Mouse (Mus musculus) lung, embryonic 16.5 days (tissue): ENCODE measurements around the gene Fam13c. TPM values are rescaled to one million over a fixed set of nuclear protein-coding genes. Genes with fewer than 3 reads are reported as not detected.
"Not testable (repeated sequence)": the region's sequence is repeated elsewhere in the genome, so short reads cannot be mapped to it uniquely, and the experiment has no call there.

Source experiments
- ATAC-seq: fragments of 200-750 bp; cut with Nextera tagmentation; 2 replicates; pipeline ENCODE4 v1.8.0; 2017; ENCODE audit warnings: low read depth, mild to moderate bottlenecking, moderate library complexity
- H3K27ac ChIP-seq: fragments of 300-500 bp; sonication (generic); 2 replicates; pipeline ENCODE4 v1.5.1; 2014; ENCODE audit warnings: mild to moderate bottlenecking, control low read depth, low read length
- H3K27me3 ChIP-seq: fragments of 300-500 bp; sonication (generic); 2 replicates; pipeline ENCODE4 v1.6.1; 2014; ENCODE audit warnings: low read depth, low read length, mixed read lengths; ENCODE audit not compliant: control insufficient read depth, insufficient read depth
- H3K36me3 ChIP-seq: fragments of 300-500 bp; sonication (generic); 2 replicates; pipeline ENCODE4 v1.6.1; 2014; ENCODE audit warnings: low read length; ENCODE audit not compliant: control insufficient read depth, insufficient read depth
- H3K4me1 ChIP-seq: fragments of 300-500 bp; sonication (generic); replicated peaks from 2 replicates; pipeline ENCODE4 v1.6.1; 2014; ENCODE audit warnings: low read length, mixed read lengths; ENCODE audit not compliant: control insufficient read depth, insufficient read depth
- H3K4me2 ChIP-seq: fragments of 300-500 bp; sonication (generic); 2 replicates; pipeline ENCODE4 v1.6.1; 2014; ENCODE audit warnings: low read depth, low read length, control low read depth
- H3K4me3 ChIP-seq: fragments of 300-500 bp; sonication (generic); 2 replicates; pipeline ENCODE4 v1.5.1; 2014; ENCODE audit warnings: mild to moderate bottlenecking, low read length, control low read depth
- H3K9ac ChIP-seq: fragments of 300-500 bp; sonication (generic); 2 replicates; pipeline ENCODE4 v1.6.1; 2014; ENCODE audit warnings: low read length, control low read depth
- H3K9me3 ChIP-seq: fragments of 300-500 bp; sonication (generic); 2 replicates; pipeline ENCODE4 v1.6.1; 2016; ENCODE audit warnings: low read length; ENCODE audit not compliant: control insufficient read depth
- WGBS: fragments of 180-500 bp; shearing (Covaris S2); extraction: QIAGEN DNeasy Blood & Tissue Kit; methylation state at CpG from one replicate; pipeline ENCODE4 v1.1.7; 2014; 5-methylcytosine and 5-hydroxymethylcytosine counted together
- polyA plus RNA-seq: library from polyadenylated mRNA; unstranded; fragments of >200 nt; fragmentation: Nextera tagmentation; extraction: Ambion mirVana; gene quantifications from 2 replicates; pipeline ENCODE4 v1.2.1, GENCODE M21; 2015

The Fam13c gene
- polyA plus RNA-seq, 1 experiment from 2014 or later = 10.3 TPM

DNA sequence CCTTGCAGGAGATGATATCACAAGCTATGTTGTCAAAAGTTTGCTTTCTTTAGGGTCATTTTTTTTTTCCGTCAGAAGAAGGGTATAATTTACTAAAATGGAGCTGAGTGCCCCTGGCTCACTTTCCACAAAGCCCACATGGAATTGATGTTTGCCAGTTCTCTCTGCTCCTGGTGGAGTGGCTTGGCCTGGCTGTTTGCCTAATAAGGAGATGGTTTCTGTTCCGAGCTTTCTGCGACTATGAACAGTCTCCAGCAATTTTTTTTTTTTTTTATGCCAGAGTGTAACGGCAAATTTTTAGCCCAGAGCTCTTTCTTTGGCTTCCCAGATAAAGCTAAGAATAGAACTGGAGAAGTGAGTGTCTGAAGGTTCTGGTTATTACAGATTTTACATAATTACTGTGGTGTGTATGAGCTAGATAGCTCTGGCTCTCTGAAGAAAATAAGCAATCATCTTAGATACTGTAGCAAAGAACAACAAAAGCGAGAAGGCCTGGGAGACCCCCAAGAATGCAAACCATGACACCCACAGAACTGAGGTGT is 12.1 kb upstream of the Fam13c start:
- H3K36me3 ChIP-seq = no peaks in the 10 kb centered on the region
- H3K9ac ChIP-seq = no peak overlapping the region
- no peaks in the 10 kb centered on the region for H3K4me1 ChIP-seq
- peak; percentile 56; the same call in 1 of the 2 replicates for ATAC-seq
- no peaks in the 10 kb centered on the region for H3K27me3 ChIP-seq
- 36% methylated on average over 5 of the region's 5 CpGs for WGBS
- no peak overlapping the region for H3K4me3 ChIP-seq
- H3K27ac ChIP-seq = peak overlapping the region; percentile 47
- H3K9me3 ChIP-seq = no peaks in the 10 kb centered on the region
- no peak overlapping the region for H3K4me2 ChIP-seq

DNA sequence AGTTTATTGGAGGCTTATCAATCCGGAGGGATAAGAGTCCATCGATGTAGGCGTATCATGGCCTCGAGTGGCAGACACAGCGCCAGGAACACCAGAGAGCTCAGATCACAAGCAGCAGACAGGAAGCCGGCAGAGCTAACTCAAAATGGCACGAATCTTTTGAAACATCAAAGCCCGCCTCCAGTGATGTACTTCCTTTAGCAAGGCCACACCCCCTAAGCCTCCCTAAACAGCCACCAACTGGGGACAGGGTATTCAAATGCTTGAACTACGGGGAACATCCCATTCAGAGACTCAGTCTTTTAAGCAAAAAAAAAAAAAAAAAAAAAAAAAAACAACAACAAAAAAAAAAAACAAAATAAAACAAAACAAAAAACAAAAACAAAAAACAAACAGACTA is 10.9 kb upstream of the Fam13c start:
- H3K4me2 ChIP-seq = no peak overlapping the region
- H3K4me1 ChIP-seq = no peaks in the 10 kb centered on the region
- H3K9me3 ChIP-seq = no peaks in the 10 kb centered on the region
- H3K36me3 ChIP-seq = no peaks in the 10 kb centered on the region
- 92% methylated on average over 9 of the region's 9 CpGs for WGBS
- no peak overlapping the region for H3K27ac ChIP-seq
- no peaks in the 10 kb centered on the region for H3K27me3 ChIP-seq
- H3K9ac ChIP-seq = no peak overlapping the region
- ATAC-seq = no peak
- H3K4me3 ChIP-seq = no peak overlapping the region

DNA sequence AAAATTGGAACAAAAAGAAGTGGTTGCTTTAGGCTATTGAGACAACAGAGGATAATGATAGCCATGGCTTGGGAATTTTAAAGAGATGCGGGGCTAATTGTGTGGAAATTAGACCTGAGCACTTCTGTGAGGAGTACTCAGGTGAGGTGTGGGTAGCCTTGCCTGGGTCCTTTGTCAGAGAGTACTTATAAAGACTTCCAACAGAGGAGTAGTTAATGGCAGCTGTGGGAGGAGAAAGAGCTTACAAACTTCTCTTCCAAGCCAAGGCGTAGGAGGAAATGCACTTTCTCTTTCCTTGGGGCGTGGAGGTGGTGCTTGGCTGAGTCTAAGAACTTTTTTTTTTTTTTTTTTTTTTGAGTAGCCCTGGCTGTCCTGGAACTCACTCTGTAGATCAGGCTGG is 6.9 kb upstream of the Fam13c start:
- Histone ChIP-seq H3K4me2 (no peak overlapping the region), H3K4me3 (no peak overlapping the region), H3K36me3 (no peaks in the 10 kb centered on the region), H3K9me3 (no peaks in the 10 kb centered on the region), H3K27me3 (no peaks in the 10 kb centered on the region), H3K4me1 (no peaks in the 10 kb centered on the region), H3K27ac (no peak overlapping the region), H3K9ac (no peak overlapping the region)
- no peak for ATAC-seq
- 87% methylated on average over 3 of the region's 3 CpGs for WGBS

DNA sequence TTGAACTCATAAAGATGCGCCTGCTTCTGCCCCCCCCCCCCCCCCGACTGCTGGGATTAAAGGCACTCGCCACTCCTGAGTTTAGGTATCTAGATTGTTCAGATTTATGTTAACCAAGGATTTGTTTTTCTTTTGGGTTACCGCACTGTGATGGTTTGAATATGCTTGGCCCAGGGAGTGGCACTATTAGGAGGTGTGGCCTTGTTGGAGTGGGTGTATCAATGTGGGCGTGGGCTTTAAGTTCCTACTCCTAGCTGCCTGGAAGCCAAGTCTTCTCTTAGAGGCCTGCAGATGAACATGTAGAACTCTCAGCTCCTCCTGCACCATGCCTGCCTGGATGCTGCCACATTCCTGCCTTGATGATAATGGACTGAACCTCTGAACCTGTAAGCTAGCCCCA is 6.5 kb upstream of the Fam13c start:
- not testable (repeated sequence) for H3K36me3 ChIP-seq, H3K4me1 ChIP-seq, H3K4me2 ChIP-seq, H3K9me3 ChIP-seq, ATAC-seq, H3K9ac ChIP-seq, H3K27ac ChIP-seq, H3K27me3 ChIP-seq, H3K4me3 ChIP-seq
- 79% methylated on average over 3 of the region's 5 CpGs for WGBS

DNA sequence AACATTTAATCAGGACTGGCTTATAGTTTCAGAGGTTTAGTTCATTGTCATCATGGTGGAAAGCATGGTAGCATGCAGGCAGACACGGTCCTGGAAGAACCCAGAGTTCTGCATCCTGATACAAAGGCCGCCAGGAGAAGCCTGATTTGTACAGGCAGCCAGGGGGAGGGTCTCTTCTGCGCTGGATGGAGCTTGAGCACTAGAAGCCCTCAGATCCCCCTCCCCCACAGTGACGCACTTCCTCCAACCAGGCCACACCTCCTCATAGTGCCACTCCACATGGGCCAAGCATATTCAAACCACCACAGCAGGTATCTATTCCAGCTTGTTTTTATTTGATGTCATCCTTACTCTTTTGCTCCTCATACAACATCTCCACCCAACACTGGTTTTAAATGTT is 3.6 kb upstream of the Fam13c start:
- ATAC-seq = no peak
- Histone ChIP-seq H3K27ac (no peak overlapping the region), H3K9ac (no peak overlapping the region), H3K9me3 (no peaks in the 10 kb centered on the region), H3K4me2 (no peak overlapping the region), H3K27me3 (no peaks in the 10 kb centered on the region), H3K36me3 (no peaks in the 10 kb centered on the region), H3K4me3 (no peak overlapping the region), H3K4me1 (peaks cover 4% of the 10 kb centered on the region; the same call in 1 of the 2 replicates)
- 81% methylated on average over 4 of the region's 4 CpGs for WGBS

DNA sequence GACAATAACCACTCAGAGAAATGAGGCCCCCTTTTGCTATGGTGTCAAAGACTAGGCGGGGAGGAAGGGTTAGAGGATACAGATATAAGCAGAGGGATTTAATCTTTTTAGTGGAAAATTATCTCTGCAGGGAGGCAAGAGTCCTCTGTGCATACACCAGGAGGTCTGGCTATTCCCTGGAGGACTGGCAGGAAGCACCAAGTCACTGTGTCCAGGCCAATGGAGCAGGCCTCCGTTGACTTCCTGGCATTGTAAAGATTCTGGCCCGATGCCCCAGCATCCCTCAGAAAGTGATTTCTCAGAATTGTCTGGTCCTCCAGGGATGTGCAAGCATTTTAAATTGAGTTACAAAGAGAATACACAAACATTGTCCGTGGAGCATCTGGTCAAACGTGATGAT is 3.0 kb upstream of the Fam13c start:
- Histone ChIP-seq H3K27me3 (no peaks in the 10 kb centered on the region), H3K36me3 (no peaks in the 10 kb centered on the region), H3K4me2 (no peak overlapping the region), H3K9me3 (no peaks in the 10 kb centered on the region), H3K4me3 (no peak overlapping the region), H3K9ac (no peak overlapping the region), H3K4me1 (peaks cover 4% of the 10 kb centered on the region; the same call in 1 of the 2 replicates), H3K27ac (no peak overlapping the region; the same call in 1 of the 2 replicates)
- 46% methylated on average over 5 of the region's 5 CpGs for WGBS
- ATAC-seq = peak; percentile 62

DNA sequence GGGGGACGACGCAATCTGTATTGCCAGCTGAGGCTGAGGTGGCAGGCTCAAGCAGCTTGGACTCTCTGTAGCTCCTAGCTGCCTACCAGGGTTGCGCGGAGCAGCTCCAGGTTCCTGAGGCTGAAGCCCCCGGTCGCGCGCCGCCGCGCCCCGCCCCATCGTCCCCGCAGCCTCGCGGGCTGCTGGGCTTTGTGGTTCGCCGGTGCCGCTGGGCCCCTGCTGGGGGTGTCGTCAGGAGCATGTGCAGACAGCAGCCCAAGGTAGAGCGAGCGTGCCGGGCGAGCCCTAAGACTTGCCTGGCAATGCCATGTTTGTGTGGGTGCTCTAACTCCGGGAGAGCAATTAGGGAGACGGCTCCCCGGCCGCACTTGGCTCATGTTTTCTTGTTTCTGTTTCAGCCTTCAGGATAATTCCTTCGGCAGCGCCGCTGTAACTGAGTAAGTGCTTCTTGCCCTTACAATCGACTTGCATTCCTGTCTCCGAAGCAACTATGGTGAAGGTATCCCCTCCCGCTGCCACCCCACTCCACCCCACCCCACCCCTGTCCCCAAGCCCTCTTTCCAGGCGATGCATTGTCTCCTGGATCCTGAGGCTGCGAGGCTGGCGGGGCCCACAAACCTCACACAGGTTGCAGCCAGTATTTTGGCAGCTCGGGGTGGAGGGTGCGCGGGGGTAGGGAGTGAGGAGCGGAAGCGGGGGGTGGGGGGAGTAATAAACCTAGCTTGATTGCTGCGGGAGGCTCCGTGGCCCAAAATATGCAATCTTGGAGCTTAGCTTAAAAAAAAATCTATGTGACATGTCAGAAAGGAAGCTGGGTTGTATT is 569 bp downstream of the Fam13c start:
- H3K9me3 ChIP-seq = no peaks in the 10 kb centered on the region
- ATAC-seq = peak; percentile 79
- peak overlapping the region; percentile 34 for H3K27ac ChIP-seq
- H3K36me3 ChIP-seq = no peaks in the 10 kb centered on the region
- peaks cover 4% of the 10 kb centered on the region; the same call in 1 of the 2 replicates for H3K4me1 ChIP-seq
- under 1% methylated on average over 44 of the region's 44 CpGs for whole genome bisulfite sequencing
- peak overlapping the region; percentile 80 for H3K4me2 ChIP-seq
- peak overlapping the region; percentile 74 for H3K4me3 ChIP-seq
- H3K9ac ChIP-seq = peak overlapping the region; percentile 73
- H3K27me3 ChIP-seq = no peaks in the 10 kb centered on the region

DNA sequence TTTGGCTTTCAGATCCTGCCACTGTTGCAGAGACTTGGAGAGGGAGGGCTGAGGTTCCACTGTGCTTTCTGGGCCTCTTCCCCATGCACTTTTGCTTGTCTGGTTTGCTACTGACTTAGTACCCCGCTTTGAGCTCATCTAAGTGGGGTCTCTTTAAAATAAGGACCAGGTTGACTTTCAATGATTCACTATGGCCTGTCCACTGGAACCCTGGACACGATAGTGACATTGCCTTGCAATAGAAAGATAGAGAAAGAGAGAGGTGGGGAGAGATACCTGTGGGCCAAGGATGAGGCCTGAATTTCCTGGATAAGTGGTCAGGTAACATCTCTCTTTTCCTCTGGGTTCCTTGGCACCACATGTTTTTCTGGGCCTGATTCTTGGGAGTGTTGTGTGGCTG is 1.9 kb downstream of the Fam13c start:
- no peak overlapping the region for H3K9ac ChIP-seq
- H3K27me3 ChIP-seq = no peaks in the 10 kb centered on the region
- peak overlapping the region; percentile 80 for H3K4me2 ChIP-seq
- ATAC-seq = no peak
- H3K36me3 ChIP-seq = no peaks in the 10 kb centered on the region
- WGBS = 89% methylated on average over 2 of the region's 2 CpGs
- no peak overlapping the region for H3K27ac ChIP-seq
- H3K9me3 ChIP-seq = no peaks in the 10 kb centered on the region
- H3K4me3 ChIP-seq = no peak overlapping the region
- H3K4me1 ChIP-seq = peaks cover 4% of the 10 kb centered on the region; the same call in 1 of the 2 replicates

DNA sequence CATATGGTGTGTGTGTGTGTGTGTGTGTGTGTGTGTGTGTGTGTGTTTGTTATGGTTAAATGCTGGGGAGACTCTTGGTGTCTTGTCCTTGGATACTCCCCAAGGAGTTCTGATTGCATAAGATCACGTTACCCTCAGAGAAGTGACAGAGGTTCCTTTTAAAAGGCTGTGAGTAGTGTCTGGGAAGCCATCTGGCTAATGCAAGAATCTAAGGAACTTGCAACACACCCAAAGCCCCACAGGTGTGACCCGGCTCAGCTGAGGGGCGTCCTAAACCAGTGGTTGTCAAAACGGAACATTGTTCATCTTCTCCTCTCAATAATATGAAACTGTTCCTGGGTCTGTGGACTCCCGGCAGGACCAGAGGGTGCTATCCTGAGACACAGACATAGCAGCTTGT is 2.3 kb downstream of the Fam13c start:
- Histone ChIP-seq H3K27ac (no peak overlapping the region), H3K36me3 (no peaks in the 10 kb centered on the region), H3K4me2 (no peak overlapping the region), H3K4me1 (peaks cover 4% of the 10 kb centered on the region; the same call in 1 of the 2 replicates), H3K27me3 (no peaks in the 10 kb centered on the region), H3K9ac (no peak overlapping the region), H3K9me3 (no peaks in the 10 kb centered on the region), H3K4me3 (no peak overlapping the region)
- ATAC-seq = no peak
- 69% methylated on average over 5 of the region's 5 CpGs for whole genome bisulfite sequencing
